Mouse (Mus musculus) myocyte (in vitro differentiated cells): Measurements from ENCODE around the gene Tmem176b.

Experiments used
- CEBPB ChIP-seq: IDR thresholded peaks from 2 replicates; pipeline ENCODE4 v1.6.1; 2011; ENCODE audit warnings: mild to moderate bottlenecking, moderate library complexity; ENCODE audit not compliant: poor library complexity, insufficient read depth, severe bottlenecking
- E2F4 ChIP-seq: IDR thresholded peaks from one replicate; pipeline ENCODE4 v1.6.1; 2011; ENCODE audit warnings: mild to moderate bottlenecking, control low read depth, moderate library complexity; ENCODE audit not compliant: insufficient read depth
- MYOG ChIP-seq, 3 experiments: IDR thresholded peaks; one replicate each; pipeline ENCODE4 v1.6.1; 2011; ENCODE audit warnings: control low read depth in 2 of 3, low read depth in 2 of 3, mild to moderate bottlenecking in 2 of 3; ENCODE audit not compliant: insufficient read length in 2 of 3, control insufficient read depth in 1 of 3, insufficient read depth in 1 of 3
- POLR2A ChIP-seq: IDR thresholded peaks from one replicate; pipeline ENCODE4 v1.6.1; 2011; ENCODE audit warnings: low read depth, mild to moderate bottlenecking, control low read depth, moderate library complexity; ENCODE audit not compliant: insufficient read length
- POLR2AphosphoS2 ChIP-seq: IDR thresholded peaks from one replicate; pipeline ENCODE4 v1.6.1; 2011; ENCODE audit warnings: low read depth, control low read depth; ENCODE audit not compliant: insufficient read length
- TCF12 ChIP-seq: IDR thresholded peaks from one replicate; pipeline ENCODE4 v1.6.1; 2011; ENCODE audit warnings: mild to moderate bottlenecking, control low read depth; ENCODE audit not compliant: poor library complexity, insufficient read depth, severe bottlenecking
- USF1 ChIP-seq: IDR thresholded peaks from one replicate; pipeline ENCODE4 v1.6.1; 2011; ENCODE audit warnings: low read depth, mild to moderate bottlenecking, control low read depth, moderate library complexity

- TF ChIP-seq POLR2AphosphoS2, result no peak
- TF ChIP-seq USF1, result no peak
- TF ChIP-seq TCF12, result no peak
- TF ChIP-seq E2F4, result no peak
- TF ChIP-seq POLR2A, result no peak
- TF ChIP-seq CEBPB, result no peak
- TF ChIP-seq MYOG (IDR thresholded peaks at IDR 0.05; ENCODE audit: control insufficient read depth in 1 of 3, insufficient read depth in 1 of 3, insufficient read length in 2 of 3, low read depth in 2 of 3), result no peak
Measured at GRCm38 (mm10) chr6:48809494-48810219, 31.6 kb downstream of the Tmem176b start.
